ENCODE assay signal across 11 mouse cellular contexts in the genomic region with DNA sequence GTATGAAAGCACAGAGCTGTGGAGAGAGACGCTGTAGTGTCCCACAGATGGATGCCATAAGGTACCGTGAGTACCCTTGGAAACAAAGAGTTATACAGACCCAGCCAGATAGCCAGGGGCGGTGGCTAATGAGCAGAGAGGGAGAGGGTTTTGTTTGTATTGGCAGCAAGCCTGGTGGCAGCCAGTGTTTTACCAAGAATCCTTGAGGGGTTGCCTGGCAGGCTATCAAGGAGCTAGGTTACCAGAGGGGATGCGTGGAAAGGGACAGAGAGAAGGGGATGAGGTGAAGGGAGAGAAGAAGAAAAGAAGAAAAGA.
DNase-seq lines count a peak whose midpoint lies in the region; ATAC-seq and TF ChIP-seq lines count a peak whose summit lies in the region.
"Had no signal": no experiment of that assay in that cellular context is flagged by ENCODE, and none has a peak within 500 bp of the region (broad histone marks: within the 10 kb centered on the region; RNA-seq: fewer than 3 reads in every experiment).

No protein-coding gene starts in this region.

- no peaks in the 10 kb centered on the region for H3K27me3 ChIP-seq in cerebellum, adult 2 months (ENCODE audit: control insufficient read depth, insufficient read depth, low read length)
- no peaks in the 10 kb centered on the region for H3K27me3 ChIP-seq in lung, embryonic 16.5 days (ENCODE audit: control insufficient read depth, insufficient read depth, low read depth, low read length)
- H3K27me3 ChIP-seq in embryonic facial prominence, embryonic 14.5 days (replicated peaks; ENCODE audit: control insufficient read depth, insufficient read depth, low read length) = no peaks in the 10 kb centered on the region
- H3K27me3 ChIP-seq in hindbrain, embryonic 16.5 days (replicated peaks; ENCODE audit: control insufficient read depth, insufficient read depth, low read length) = no peaks in the 10 kb centered on the region
- H3K27me3 ChIP-seq: limb, embryonic 13.5 days had no signal

- H3K36me3 ChIP-seq in lung, embryonic 16.5 days (ENCODE audit: control insufficient read depth, insufficient read depth, low read length) = no peaks in the 10 kb centered on the region
- H3K36me3 ChIP-seq in embryonic facial prominence, embryonic 14.5 days (ENCODE audit: control insufficient read depth, insufficient read depth, low read length) = no peaks in the 10 kb centered on the region
- H3K36me3 ChIP-seq in hindbrain, embryonic 16.5 days (ENCODE audit: control insufficient read depth, insufficient read depth, low read length) = no peaks in the 10 kb centered on the region
- H3K36me3 ChIP-seq: heart, embryonic 13.5 days; limb, embryonic 13.5 days had no signal

- no peak for TF ChIP-seq CTCF in cerebellum, adult 2 months (IDR thresholded peaks at IDR 0.05; ENCODE audit: borderline replicate concordance, insufficient read depth, low read depth, low read length)

- peaks cover 45% of the 10 kb centered on the region for H3K4me1 ChIP-seq in cerebellum, adult 2 months (ENCODE audit: control insufficient read depth, insufficient read depth, low read length)
- peaks cover 6% of the 10 kb centered on the region for H3K4me1 ChIP-seq in lung, embryonic 16.5 days (replicated peaks; ENCODE audit: control insufficient read depth, insufficient read depth, low read length)
- no peaks in the 10 kb centered on the region for H3K4me1 ChIP-seq in embryonic facial prominence, embryonic 14.5 days (ENCODE audit: control insufficient read depth, insufficient read depth, low read length)
- H3K4me1 ChIP-seq in hindbrain, embryonic 16.5 days (ENCODE audit: control insufficient read depth, insufficient read depth, low read depth, low read length) = peaks cover 6% of the 10 kb centered on the region; the same call in 1 of the 2 replicates
- H3K4me1 ChIP-seq: heart, embryonic 13.5 days had no signal

- no peak overlapping the region for H3K4me3 ChIP-seq in cerebellum, adult 2 months (replicated peaks; ENCODE audit: insufficient read depth, low read depth, low read length)
- H3K4me3 ChIP-seq in lung, embryonic 16.5 days (ENCODE audit: low read length) = no peak overlapping the region
- H3K4me3 ChIP-seq in embryonic facial prominence, embryonic 14.5 days (ENCODE audit: low read depth, low read length) = no peak overlapping the region
- H3K4me3 ChIP-seq in hindbrain, embryonic 16.5 days (ENCODE audit: low read length) = no peak overlapping the region
- H3K4me3 ChIP-seq: heart, embryonic 13.5 days; limb, embryonic 13.5 days had no signal

- no peak for DNase-seq in cerebellum, adult 2 months
- DNase-seq in lung, postnatal 4 days = no peak
- peak; percentile 65 for DNase-seq in embryonic facial prominence, embryonic 14.5 days (ENCODE audit: low spot score)
- no peak for DNase-seq in adipocyte (ENCODE audit: low spot score)
- DNase-seq: layer of hippocampus, adult 9-11 months had no signal

- H3K27ac ChIP-seq in cerebellum, adult 2 months (ENCODE audit: insufficient read depth, low read length) = peak overlapping the region; percentile 91
- H3K27ac ChIP-seq in lung, embryonic 16.5 days (ENCODE audit: low read length) = peak overlapping the region; percentile 43
- no peak overlapping the region for H3K27ac ChIP-seq in embryonic facial prominence, embryonic 14.5 days (replicated peaks; ENCODE audit: low read depth, low read length)
- no peak overlapping the region for H3K27ac ChIP-seq in hindbrain, embryonic 16.5 days (ENCODE audit: low read depth, low read length)
- H3K27ac ChIP-seq: heart, embryonic 13.5 days; limb, embryonic 13.5 days had no signal

- H3K4me2 ChIP-seq in lung, embryonic 16.5 days (ENCODE audit: low read depth, low read length) = no peak overlapping the region
- H3K4me2 ChIP-seq in embryonic facial prominence, embryonic 14.5 days (ENCODE audit: low read depth, low read length) = no peak overlapping the region
- H3K4me2 ChIP-seq in hindbrain, embryonic 16.5 days (ENCODE audit: low read length) = no peak overlapping the region
- H3K4me2 ChIP-seq: heart, embryonic 13.5 days; limb, embryonic 13.5 days had no signal

- WGBS in cerebellum, adult 2 months = 73% methylated on average over 4 of the region's 4 CpGs
- WGBS in lung, embryonic 16.5 days = 40% methylated on average over 4 of the region's 4 CpGs
- 38% methylated on average over 4 of the region's 4 CpGs for WGBS in embryonic facial prominence, embryonic 14.5 days
- 38% methylated on average over 4 of the region's 4 CpGs for WGBS in hindbrain, embryonic 16.5 days

- H3K9me3 ChIP-seq in lung, embryonic 16.5 days (ENCODE audit: control insufficient read depth, low read length) = peaks cover 5% of the 10 kb centered on the region; the same call in 1 of the 2 replicates
- peaks cover 11% of the 10 kb centered on the region; the same call in 1 of the 2 replicates for H3K9me3 ChIP-seq in embryonic facial prominence, embryonic 14.5 days (ENCODE audit: control insufficient read depth, low read length)
- peaks cover 4% of the 10 kb centered on the region for H3K9me3 ChIP-seq in hindbrain, embryonic 16.5 days (ENCODE audit: control insufficient read depth, low read length)

- ATAC-seq in cerebellum, adult (ENCODE audit: insufficient number of reproducible peaks, low FRiP score, low TSS enrichment) = no peak
- ATAC-seq in lung, embryonic 16.5 days (ENCODE audit: low read depth) = peak; percentile 78
- ATAC-seq in embryonic facial prominence, embryonic 14.5 days (ENCODE audit: low read depth) = 0 out of 2 replicates have a peak, but pooled peaks have one; percentile 56
- ATAC-seq in hindbrain, embryonic 16.5 days = peak; percentile 26; the same call in 1 of the 2 replicates
- no peak for ATAC-seq in erythroid progenitor cell, adult 5-6 weeks (replicated peaks; ENCODE audit: low FRiP score, poor library complexity, severe bottlenecking)

- no peak overlapping the region for H3K9ac ChIP-seq in lung, embryonic 16.5 days (ENCODE audit: low read length)
- H3K9ac ChIP-seq in embryonic facial prominence, embryonic 14.5 days (ENCODE audit: low read depth, low read length) = no peak overlapping the region
- no peak overlapping the region for H3K9ac ChIP-seq in hindbrain, embryonic 16.5 days (ENCODE audit: low read depth, low read length)
- H3K9ac ChIP-seq: heart, embryonic 13.5 days; limb, embryonic 13.5 days had no signal

- no peak for TF ChIP-seq POLR2A in cerebellum, adult 2 months (IDR thresholded peaks at IDR 0.05; ENCODE audit: borderline replicate concordance, insufficient read depth, low read length)

Comparison
In these comparisons a context has a peak if more than half of its experiments do, and no peak if none do; other contexts are left out.
1. H3K27ac ChIP-seq: peak in cerebellum, adult 2 months (single experiment) and lung, embryonic 16.5 days (single experiment); none in embryonic facial prominence, embryonic 14.5 days (single experiment) and hindbrain, embryonic 16.5 days (single experiment).
2. ATAC-seq: peak in lung, embryonic 16.5 days (single experiment), embryonic facial prominence, embryonic 14.5 days (single experiment) and hindbrain, embryonic 16.5 days (single experiment); none in cerebellum, adult (single experiment) and erythroid progenitor cell, adult 5-6 weeks (single experiment).